Comparison of ENCODE assay signal across 17 mouse cellular contexts in the genomic region with DNA sequence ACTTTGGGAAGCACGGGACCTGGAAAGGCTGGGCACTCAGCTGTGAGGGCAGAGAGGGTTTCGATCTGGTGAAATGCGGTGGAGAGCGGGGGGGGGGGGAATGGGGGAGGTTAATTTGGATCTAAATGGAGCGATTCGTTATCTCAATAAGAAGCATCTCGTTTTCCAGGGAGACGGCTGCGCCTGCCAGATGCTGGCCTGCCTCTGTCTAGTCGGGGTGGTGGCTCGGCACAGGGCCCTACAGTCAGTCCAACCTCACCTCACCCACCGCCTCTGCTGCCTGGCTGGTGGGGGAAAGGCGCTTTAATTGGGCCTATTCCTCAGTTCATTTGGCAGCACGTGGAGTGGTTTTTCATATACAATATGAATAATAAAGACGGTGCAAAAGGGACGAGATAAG. TPM values are rescaled to one million over a fixed set of nuclear protein-coding genes. Genes with fewer than 3 reads are reported as not detected.
DNase-seq lines count a peak whose midpoint lies in the region; ATAC-seq and TF ChIP-seq lines count a peak whose summit lies in the region.
"Had no signal": no experiment of that assay in that cellular context is flagged by ENCODE, and none has a peak within 500 bp of the region (broad histone marks: within the 10 kb centered on the region; RNA-seq: fewer than 3 reads in every experiment).

No protein-coding gene starts in this region.

- DNase-seq in embryonic facial prominence, embryonic 10.5 days (ENCODE audit: low spot score): peak; percentile 43
- no peak for DNase-seq in liver, postnatal 0 days
- no peak for DNase-seq in liver, embryonic 11.5 days (ENCODE audit: low spot score)
- DNase-seq: adrenal gland, postnatal 10 days; heart, adult 18-20 months; layer of hippocampus, adult 9-11 months; lung, postnatal 14 days; right cerebral cortex, adult 18-20 months; spleen, adult 18-20 months; thymus, postnatal 14 days had no signal

- H3K4me1 ChIP-seq in embryonic facial prominence, embryonic 10.5 days: peaks cover 47% of the 10 kb centered on the region
- H3K4me1 ChIP-seq in forebrain, embryonic 12.5 days: peaks cover 63% of the 10 kb centered on the region
- H3K4me1 ChIP-seq in hindbrain, embryonic 15.5 days (replicated peaks): peaks cover 65% of the 10 kb centered on the region
- H3K4me1 ChIP-seq in midbrain, embryonic 15.5 days: peaks cover 52% of the 10 kb centered on the region
- H3K4me1 ChIP-seq in liver, postnatal 0 days (ENCODE audit: insufficient read depth): no peaks in the 10 kb centered on the region
- peaks cover 5% of the 10 kb centered on the region for H3K4me1 ChIP-seq in liver, embryonic 11.5 days (replicated peaks; ENCODE audit: control insufficient read depth, insufficient read depth, low read length)
- peaks cover 13% of the 10 kb centered on the region; the same call in 1 of the 2 replicates for H3K4me1 ChIP-seq in kidney, embryonic 14.5 days (ENCODE audit: control insufficient read depth, insufficient read depth, low read length)

- H3K9me3 ChIP-seq in embryonic facial prominence, embryonic 10.5 days: no peaks in the 10 kb centered on the region
- H3K9me3 ChIP-seq in forebrain, embryonic 12.5 days: no peaks in the 10 kb centered on the region
- no peaks in the 10 kb centered on the region for H3K9me3 ChIP-seq in hindbrain, embryonic 15.5 days
- no peaks in the 10 kb centered on the region for H3K9me3 ChIP-seq in midbrain, embryonic 15.5 days
- no peaks in the 10 kb centered on the region for H3K9me3 ChIP-seq in liver, postnatal 0 days (ENCODE audit: low read length)
- no peaks in the 10 kb centered on the region for H3K9me3 ChIP-seq in liver, embryonic 11.5 days (ENCODE audit: control insufficient read depth, low read length)
- H3K9me3 ChIP-seq in kidney, embryonic 14.5 days (ENCODE audit: control insufficient read depth, low read length): no peaks in the 10 kb centered on the region
- H3K9me3 ChIP-seq: liver, embryonic 15.5 days; stomach, embryonic 15.5 days had no signal

- H3K27ac ChIP-seq in embryonic facial prominence, embryonic 10.5 days (replicated peaks): peak overlapping the region; percentile 81
- peak overlapping the region; percentile 91 for H3K27ac ChIP-seq in forebrain, embryonic 12.5 days
- peak overlapping the region; percentile 75 for H3K27ac ChIP-seq in hindbrain, embryonic 15.5 days (replicated peaks)
- H3K27ac ChIP-seq in midbrain, embryonic 15.5 days: peak overlapping the region; percentile 43
- H3K27ac ChIP-seq in liver, postnatal 0 days (ENCODE audit: low read depth): no peak overlapping the region
- no peak overlapping the region for H3K27ac ChIP-seq in liver, embryonic 11.5 days (ENCODE audit: low read depth, low read length)
- H3K27ac ChIP-seq in kidney, embryonic 14.5 days (ENCODE audit: low read depth, low read length): no peak overlapping the region
- H3K27ac ChIP-seq: liver, embryonic 15.5 days; stomach, embryonic 15.5 days had no signal

- WGBS in embryonic facial prominence, embryonic 10.5 days: 19% methylated on average over 16 of the region's 16 CpGs
- 13% methylated on average over 16 of the region's 16 CpGs for WGBS in forebrain, embryonic 12.5 days
- WGBS in hindbrain, embryonic 15.5 days: 11% methylated on average over 16 of the region's 16 CpGs
- WGBS in midbrain, embryonic 15.5 days: 17% methylated on average over 16 of the region's 16 CpGs
- WGBS in liver, postnatal 0 days (ENCODE audit: insufficient replicate concordance): 41% methylated on average over 16 of the region's 16 CpGs
- 46% methylated on average over 16 of the region's 16 CpGs for WGBS in liver, embryonic 11.5 days
- WGBS in kidney, embryonic 14.5 days: 20% methylated on average over 16 of the region's 16 CpGs

- H3K4me2 ChIP-seq in forebrain, embryonic 12.5 days: peak overlapping the region; percentile 21; the same call in 1 of the 2 replicates
- H3K4me2 ChIP-seq in hindbrain, embryonic 15.5 days: no peak overlapping the region
- no peak overlapping the region for H3K4me2 ChIP-seq in midbrain, embryonic 15.5 days
- no peak overlapping the region for H3K4me2 ChIP-seq in liver, postnatal 0 days (ENCODE audit: low read depth, low read length)
- H3K4me2 ChIP-seq in liver, embryonic 11.5 days: no peak overlapping the region
- H3K4me2 ChIP-seq in kidney, embryonic 14.5 days (replicated peaks; ENCODE audit: low read depth, low read length): no peak overlapping the region
- H3K4me2 ChIP-seq: liver, embryonic 15.5 days; stomach, embryonic 15.5 days had no signal

- TF ChIP-seq CTCF in liver, postnatal 0 days (IDR thresholded peaks at IDR 0.05; ENCODE audit: low read depth): no peak

- no peak overlapping the region for H3K9ac ChIP-seq in forebrain, embryonic 12.5 days
- H3K9ac ChIP-seq in hindbrain, embryonic 15.5 days: no peak overlapping the region
- no peak overlapping the region for H3K9ac ChIP-seq in midbrain, embryonic 15.5 days
- no peak overlapping the region for H3K9ac ChIP-seq in liver, postnatal 0 days (replicated peaks)
- no peak overlapping the region for H3K9ac ChIP-seq in liver, embryonic 11.5 days (ENCODE audit: low read depth, low read length)
- no peak overlapping the region for H3K9ac ChIP-seq in kidney, embryonic 14.5 days (ENCODE audit: low read depth, low read length)
- H3K9ac ChIP-seq: liver, embryonic 15.5 days; stomach, embryonic 15.5 days had no signal

- H3K27me3 ChIP-seq in embryonic facial prominence, embryonic 10.5 days (replicated peaks; ENCODE audit: low read depth, poor library complexity, severe bottlenecking): peaks cover 50% of the 10 kb centered on the region
- 0 out of 2 replicates have a peak, but pooled peaks cover 3% of the 10 kb centered on the region for H3K27me3 ChIP-seq in forebrain, embryonic 12.5 days
- no peaks in the 10 kb centered on the region for H3K27me3 ChIP-seq in hindbrain, embryonic 15.5 days
- H3K27me3 ChIP-seq in midbrain, embryonic 15.5 days (replicated peaks): no peaks in the 10 kb centered on the region
- H3K27me3 ChIP-seq in liver, postnatal 0 days (ENCODE audit: insufficient read depth, low read length): peaks cover 10% of the 10 kb centered on the region; the same call in 1 of the 2 replicates
- H3K27me3 ChIP-seq in liver, embryonic 11.5 days (replicated peaks; ENCODE audit: control insufficient read depth, insufficient read depth, low read length): peaks cover 10% of the 10 kb centered on the region; the same call in 1 of the 2 replicates
- peaks cover 15% of the 10 kb centered on the region for H3K27me3 ChIP-seq in kidney, embryonic 14.5 days (ENCODE audit: control insufficient read depth, insufficient read depth, low read length)

- ATAC-seq in forebrain, embryonic 12.5 days (ENCODE audit: low FRiP score): no peak
- no peak for ATAC-seq in hindbrain, embryonic 15.5 days (ENCODE audit: low FRiP score, low read depth)
- ATAC-seq in midbrain, embryonic 15.5 days (replicated peaks): no peak
- ATAC-seq in liver, postnatal 0 days: no peak
- no peak for ATAC-seq in liver, embryonic 11.5 days (replicated peaks; ENCODE audit: low FRiP score)
- no peak for ATAC-seq in kidney, embryonic 14.5 days (ENCODE audit: low FRiP score, low TSS enrichment)
- ATAC-seq: CD4-positive, CD25-positive, alpha-beta regulatory T cell, adult 4 months had no signal

- no peak overlapping the region; the same call in 1 of the 2 replicates for H3K4me3 ChIP-seq in embryonic facial prominence, embryonic 10.5 days
- no peak overlapping the region for H3K4me3 ChIP-seq in forebrain, embryonic 12.5 days (replicated peaks)
- no peak overlapping the region for H3K4me3 ChIP-seq in hindbrain, embryonic 15.5 days
- no peak overlapping the region for H3K4me3 ChIP-seq in midbrain, embryonic 15.5 days
- H3K4me3 ChIP-seq in liver, postnatal 0 days (ENCODE audit: low read depth, low read length): no peak overlapping the region
- no peak overlapping the region for H3K4me3 ChIP-seq in liver, embryonic 11.5 days (ENCODE audit: low read depth, low read length)
- no peak overlapping the region for H3K4me3 ChIP-seq in kidney, embryonic 14.5 days (ENCODE audit: low read length)
- H3K4me3 ChIP-seq: liver, embryonic 15.5 days; stomach, embryonic 15.5 days had no signal

- no peak for TF ChIP-seq EP300 in liver, postnatal 0 days (IDR thresholded peaks at IDR 0.05; ENCODE audit: low read depth)

- H3K36me3 ChIP-seq in embryonic facial prominence, embryonic 10.5 days (replicated peaks): no peaks in the 10 kb centered on the region
- H3K36me3 ChIP-seq in forebrain, embryonic 12.5 days (replicated peaks): no peaks in the 10 kb centered on the region
- no peaks in the 10 kb centered on the region for H3K36me3 ChIP-seq in hindbrain, embryonic 15.5 days
- no peaks in the 10 kb centered on the region for H3K36me3 ChIP-seq in midbrain, embryonic 15.5 days (replicated peaks)
- no peaks in the 10 kb centered on the region for H3K36me3 ChIP-seq in liver, postnatal 0 days (replicated peaks; ENCODE audit: insufficient read depth, low read length)
- H3K36me3 ChIP-seq in liver, embryonic 11.5 days (ENCODE audit: control insufficient read depth, insufficient read depth, low read length): no peaks in the 10 kb centered on the region
- H3K36me3 ChIP-seq in kidney, embryonic 14.5 days (ENCODE audit: control insufficient read depth, insufficient read depth, low read length): no peaks in the 10 kb centered on the region
- H3K36me3 ChIP-seq: liver, embryonic 15.5 days; stomach, embryonic 15.5 days had no signal

RNA-seq across cellular contexts. Expression of gene Tmem115, which starts 52.4 kb away (rescaled TPM):
- 37.9 and 39.3 TPM in 2 replicates for polyA plus RNA-seq in embryonic facial prominence, embryonic 10.5 days (2016; fragmentation: Nextera tagmentation; extraction: Ambion mirVana)
- 43.3 and 45.0 TPM in 2 replicates for polyA plus RNA-seq in forebrain, embryonic 12.5 days (2016; fragmentation: Nextera tagmentation; extraction: Ambion mirVana)
- 48.1 and 48.5 TPM in 2 replicates for polyA plus RNA-seq in hindbrain, embryonic 15.5 days (2015; fragmentation: Nextera tagmentation; extraction: Ambion mirVana)
- polyA plus RNA-seq in midbrain, embryonic 15.5 days (2015; fragmentation: Nextera tagmentation; extraction: Ambion mirVana): 48.0 and 50.5 TPM in 2 replicates
- polyA plus RNA-seq in liver, postnatal 0 days (2015; fragmentation: Nextera tagmentation; extraction: Ambion mirVana): 15.7 and 17.9 TPM in 2 replicates
- 35.4 and 35.9 TPM in 2 replicates for polyA plus RNA-seq in liver, embryonic 11.5 days (2014; fragmentation: Nextera tagmentation; extraction: Ambion mirVana)
- polyA plus RNA-seq in kidney, embryonic 14.5 days (2014; fragmentation: Nextera tagmentation; extraction: Ambion mirVana): 45.0 and 49.9 TPM in 2 replicates

Comparison
In these comparisons a context has a peak if more than half of its experiments do, and no peak if none do; other contexts are left out.
1. H3K27ac ChIP-seq: peak in embryonic facial prominence, embryonic 10.5 days (single experiment), forebrain, embryonic 12.5 days (single experiment), hindbrain, embryonic 15.5 days (single experiment) and midbrain, embryonic 15.5 days (single experiment); none in liver, postnatal 0 days (single experiment), liver, embryonic 11.5 days (single experiment) and kidney, embryonic 14.5 days (single experiment).